Mouse (Mus musculus) heart, postnatal 14 days (tissue): Measurements from ENCODE around the gene P4ha2. TPM values are rescaled to one million over a fixed set of nuclear protein-coding genes. Genes with fewer than 3 reads are reported as not detected.

ENCODE experiments used
- DNase-seq, 2 experiments: peaks; one replicate each; pipeline ENCODE4 v3.0.0; 2021 to 2022
- intact Hi-C: fragments of 180-260 bp; cut with DNase I; formaldehyde crosslinking; loops from one replicate; pipeline ENCODE4 v1.15.1; 2025
- total RNA-seq, 2 experiments: library from RNA; stranded (reverse); gene quantifications; 2 replicates each; pipeline ENCODE4 v1.2.3; 2021

The P4ha2 gene
- total RNA-seq, 2 experiments from 2014 or later, result 43.3 to 46.4 TPM

DNA sequence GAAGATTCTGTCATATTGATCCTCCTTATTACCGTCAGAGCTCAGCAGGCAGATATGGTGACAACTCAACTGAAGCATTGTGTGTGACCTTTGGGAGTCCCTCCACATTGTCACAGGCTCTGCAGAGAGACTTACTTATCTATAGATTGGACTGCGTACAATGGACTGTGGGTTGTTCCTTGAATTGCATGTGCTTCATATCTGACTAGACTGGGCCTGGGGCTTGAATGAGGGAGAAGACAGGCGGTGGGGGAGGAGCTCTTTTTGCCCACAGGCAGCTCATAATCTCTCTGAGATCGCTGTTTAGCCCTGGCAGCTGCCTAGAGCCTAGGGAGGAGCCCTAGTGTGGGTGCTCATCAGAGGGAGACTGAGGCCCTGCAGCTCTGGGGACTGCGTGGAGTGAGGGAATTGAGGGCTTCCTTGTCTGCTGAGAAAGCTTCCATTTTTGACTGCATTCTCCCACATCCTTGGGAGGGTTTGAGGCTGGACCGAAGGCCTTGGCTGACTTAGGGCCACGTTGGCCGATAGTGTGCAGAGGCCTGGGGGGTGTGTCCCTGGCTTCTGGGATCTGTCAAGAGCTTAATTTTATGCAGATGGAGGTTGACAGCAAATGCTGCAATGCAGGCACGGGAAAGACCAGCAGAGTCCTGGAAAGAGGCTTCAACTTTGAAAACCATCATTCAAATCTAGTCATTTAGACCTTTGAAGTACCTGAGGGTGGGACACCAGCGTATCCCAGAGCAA lies 3.0 kb downstream of the P4ha2 start:
- DNase-seq, result peak in 1 of 2 experiments; percentile 53
- intact Hi-C loops, result no loop called here

DNA sequence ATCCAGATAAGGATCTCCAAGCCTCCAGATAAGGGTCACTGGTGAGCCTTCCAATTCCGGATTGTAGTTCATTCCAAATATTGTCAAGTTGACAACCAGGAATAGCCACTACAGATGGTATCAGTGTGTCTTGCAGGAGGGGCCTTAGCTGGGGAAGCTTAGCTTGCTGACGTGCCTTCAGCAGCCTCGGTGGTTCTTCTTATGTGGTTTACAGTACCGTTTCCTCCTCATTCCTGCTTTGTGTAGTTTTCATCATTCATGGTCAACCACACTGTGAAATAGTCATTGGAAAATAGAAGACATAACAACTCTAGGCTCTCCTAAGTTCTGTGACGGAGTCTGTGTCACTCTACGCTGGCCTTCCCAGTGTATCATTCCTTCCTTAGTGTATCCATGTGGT lies 5.1 kb downstream of the P4ha2 start:
- intact Hi-C loops, result no loop called here
- no peak for DNase-seq

DNA sequence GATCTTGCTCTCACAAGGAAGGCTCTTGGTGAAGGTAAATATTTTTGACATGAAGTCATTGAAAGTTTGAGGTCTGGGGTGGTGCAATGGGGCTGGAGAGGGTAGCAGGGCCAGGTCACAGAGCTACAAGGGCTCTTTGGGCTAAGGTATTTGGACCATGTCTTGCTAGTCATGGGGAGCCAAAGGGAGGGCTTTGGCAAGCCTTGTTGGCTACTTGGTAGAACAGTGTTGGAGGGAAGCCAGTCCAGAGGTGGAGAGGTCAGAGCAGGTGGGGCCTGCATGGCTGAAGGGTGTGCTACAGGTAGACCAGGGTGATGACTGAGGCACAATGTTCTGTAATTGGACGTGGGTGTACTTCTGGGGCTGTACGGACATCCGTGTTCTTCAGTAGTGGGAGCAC lies 6.8 kb downstream of the P4ha2 start:
- DNase-seq, result peak in 1 of 2 experiments; percentile 44
- intact Hi-C loops, result no loop called here

DNA sequence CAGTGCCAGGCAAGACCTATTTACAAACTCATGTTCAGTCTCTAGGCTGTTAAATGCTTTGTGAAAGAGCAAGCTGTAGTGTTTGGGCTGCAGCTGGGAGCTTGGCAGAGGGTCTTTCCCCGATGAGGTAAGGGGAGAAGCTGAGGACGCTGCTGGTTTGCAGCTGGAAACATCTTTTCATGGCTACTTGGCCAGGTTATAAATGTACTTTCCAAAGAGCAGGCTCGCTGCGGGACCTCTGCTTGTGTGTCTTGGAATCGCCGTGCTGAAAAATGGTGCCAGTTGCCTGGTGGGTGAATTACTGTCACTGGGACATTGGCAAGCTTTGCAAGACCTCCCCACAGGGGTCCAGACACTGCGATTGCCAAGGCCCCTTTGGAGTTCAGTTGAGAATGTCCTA lies 7.3 kb downstream of the P4ha2 start:
- DNase-seq, result peak; percentile 49 to 61

DNA sequence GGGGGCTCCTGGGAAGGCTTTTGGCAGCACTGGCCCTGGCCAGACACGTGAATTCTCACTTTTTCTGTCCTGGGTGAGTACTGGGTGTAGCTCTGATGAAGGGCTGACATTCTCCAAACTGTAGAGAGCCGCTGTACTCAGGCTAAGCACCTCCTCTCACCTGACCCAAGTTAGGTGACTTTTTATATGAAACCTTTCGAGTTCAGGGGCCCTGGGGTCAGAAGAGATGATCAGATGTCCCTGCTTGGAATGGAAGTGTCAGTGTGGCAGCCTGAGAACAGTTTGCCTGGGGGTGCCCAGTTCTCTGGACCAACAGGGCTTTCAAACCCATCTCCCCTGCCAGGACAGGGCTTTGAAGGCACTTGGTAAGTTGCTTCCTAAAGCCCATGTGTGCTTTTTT lies 8.2 kb downstream of the P4ha2 start:
- intact Hi-C loops, result no loop called here
- no peak for DNase-seq

More for the DNA sequence above, 7.3 kb downstream of the P4ha2 start:
- intact Hi-C loops, result no loop called here

DNA sequence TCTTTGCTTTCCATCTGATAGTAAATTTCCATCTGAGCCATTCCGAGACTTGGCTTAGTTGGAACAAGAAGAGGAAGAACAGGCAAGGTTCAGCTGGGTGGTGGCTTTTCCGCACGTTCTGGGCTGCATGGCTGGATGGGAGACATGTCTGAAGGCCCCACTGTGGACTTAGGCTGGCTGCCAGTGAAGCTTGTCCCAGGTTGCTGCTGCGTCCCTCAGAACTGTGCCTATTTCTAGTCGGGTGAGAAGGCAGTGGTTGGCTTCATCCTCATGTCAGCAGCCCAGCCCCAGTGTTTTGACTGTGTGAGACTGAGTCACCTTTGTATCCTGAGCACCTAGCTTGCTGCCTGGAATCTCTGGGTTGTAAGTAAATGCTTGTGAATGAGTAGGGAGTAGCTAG lies 9.0 kb downstream of the P4ha2 start:
- DNase-seq, result peak; percentile 58 to 64

DNA sequence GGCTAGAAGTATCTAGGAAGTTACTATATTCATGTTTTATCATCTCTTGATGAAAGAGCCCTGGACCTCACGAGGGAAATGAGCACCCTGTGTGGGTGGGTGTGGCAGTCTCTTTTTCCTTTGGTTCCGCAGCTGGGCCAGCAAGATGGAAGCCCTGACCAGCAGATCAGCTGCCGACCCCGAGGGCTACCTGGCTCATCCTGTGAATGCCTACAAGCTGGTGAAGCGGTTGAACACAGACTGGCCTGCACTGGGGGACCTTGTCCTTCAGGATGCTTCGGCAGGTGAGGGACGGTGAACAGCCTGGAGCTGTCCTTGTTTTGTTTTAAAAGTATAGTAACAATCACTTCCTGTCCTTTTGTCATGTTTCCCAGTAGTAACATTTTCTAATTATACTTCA lies 11.4 kb downstream of the P4ha2 start:
- no peak for DNase-seq
- intact Hi-C loops, result no loop called here

More for the DNA sequence above, 9.0 kb downstream of the P4ha2 start:
- intact Hi-C loops, result no loop called here

DNA sequence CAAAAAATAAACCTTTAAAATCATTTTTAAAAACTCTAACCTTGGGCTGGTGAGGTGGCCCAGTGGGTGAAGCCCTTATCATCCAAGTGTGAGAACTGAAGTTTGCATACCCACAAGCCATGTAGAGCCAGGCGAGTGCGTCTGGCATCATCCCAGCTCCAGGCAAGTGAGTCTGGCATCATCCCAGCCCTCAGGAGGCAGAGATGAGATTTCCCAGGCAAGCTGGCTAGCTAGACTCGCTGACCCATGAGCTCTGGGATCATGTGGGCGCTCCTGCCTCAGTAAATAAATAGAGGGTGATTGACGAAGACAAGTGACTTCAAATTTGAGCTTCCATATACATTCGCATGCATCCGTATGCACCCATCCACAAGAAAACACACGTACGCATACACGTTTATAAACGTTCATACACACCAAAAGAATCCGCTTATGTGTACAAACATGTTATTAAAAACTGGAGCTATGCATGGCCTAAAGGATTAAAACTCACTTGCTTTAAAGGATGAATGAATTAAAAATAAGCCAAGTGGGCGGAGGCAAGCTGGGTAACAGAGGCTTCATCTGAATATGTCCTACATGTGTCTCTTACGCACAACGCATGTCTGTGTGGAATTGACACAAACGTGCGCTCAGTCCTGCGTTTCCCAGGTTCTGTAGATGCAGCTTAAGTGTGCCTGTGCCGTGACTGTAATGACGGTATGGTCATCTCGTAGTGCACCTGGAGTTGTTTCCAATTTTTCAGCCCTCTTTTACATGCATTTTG lies 12.3 kb downstream of the P4ha2 start:
- peak; percentile 67 to 82 for DNase-seq
- intact Hi-C loops, result no loop called here

DNA sequence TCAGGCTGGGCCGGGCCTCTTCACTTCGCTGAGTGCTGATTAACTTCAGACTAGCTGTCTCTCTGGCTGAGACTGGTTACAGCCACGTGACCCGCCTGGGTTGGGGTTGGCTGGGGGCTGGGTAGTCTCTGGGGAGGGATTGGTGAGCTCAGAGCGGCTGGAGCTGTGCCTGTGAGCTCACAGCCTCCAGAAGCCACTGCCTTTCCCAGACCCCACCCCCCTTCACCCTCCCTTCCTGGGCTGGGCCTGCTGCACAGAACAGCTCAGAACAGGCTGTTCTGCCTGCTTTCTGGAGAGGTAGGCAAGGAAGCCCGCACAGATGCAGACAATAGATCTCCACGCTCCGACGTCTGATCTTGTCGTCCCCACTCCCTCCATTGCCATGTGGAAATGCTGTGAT lies 13.0 kb downstream of the P4ha2 start:
- intact Hi-C loops, result no loop called here
- DNase-seq, result peak; percentile 95

DNA sequence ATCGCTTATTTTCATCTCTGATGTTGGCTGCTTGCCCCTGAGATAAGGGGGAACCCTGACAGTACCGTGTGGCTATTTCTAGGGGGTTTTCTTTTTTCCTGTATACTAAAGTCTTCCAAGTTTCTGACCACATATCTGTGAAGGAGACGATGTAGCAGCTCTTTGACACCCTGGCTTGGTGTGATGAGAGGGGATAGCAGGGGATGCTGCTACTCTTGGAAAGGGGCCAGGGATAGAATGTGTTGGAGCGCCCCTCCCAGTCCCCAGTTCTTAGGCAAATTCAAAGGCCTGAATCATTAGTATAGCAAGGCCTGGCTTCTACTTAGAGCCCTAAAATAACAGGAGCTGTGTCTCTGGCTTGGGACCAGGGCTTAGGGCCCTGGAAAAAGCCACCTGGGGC lies 13.5 kb downstream of the P4ha2 start:
- intact Hi-C loops, result no loop called here
- peak in 1 of 2 experiments; percentile 45 for DNase-seq

DNA sequence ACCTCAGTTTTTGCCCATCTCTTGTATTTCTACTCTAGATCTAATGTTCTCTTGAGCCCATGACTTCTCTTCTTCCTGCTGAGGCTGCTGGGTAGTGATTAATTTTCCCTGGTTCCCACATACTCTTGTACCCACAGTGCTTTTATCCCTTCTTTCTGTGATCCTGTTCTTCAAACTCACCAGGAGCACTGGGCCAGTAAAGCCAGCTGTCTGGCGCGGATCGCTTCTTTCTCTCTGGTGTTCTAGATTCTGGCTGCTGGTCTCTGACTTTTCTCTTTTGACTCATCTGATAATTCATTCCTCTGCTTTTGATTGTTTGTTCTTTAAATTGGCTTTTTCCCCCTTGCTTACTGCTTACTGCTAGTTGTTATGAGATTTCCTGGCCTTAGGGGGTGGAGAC lies 14.9 kb downstream of the P4ha2 start:
- no peak for DNase-seq
- intact Hi-C loops, result no loop called here

DNA sequence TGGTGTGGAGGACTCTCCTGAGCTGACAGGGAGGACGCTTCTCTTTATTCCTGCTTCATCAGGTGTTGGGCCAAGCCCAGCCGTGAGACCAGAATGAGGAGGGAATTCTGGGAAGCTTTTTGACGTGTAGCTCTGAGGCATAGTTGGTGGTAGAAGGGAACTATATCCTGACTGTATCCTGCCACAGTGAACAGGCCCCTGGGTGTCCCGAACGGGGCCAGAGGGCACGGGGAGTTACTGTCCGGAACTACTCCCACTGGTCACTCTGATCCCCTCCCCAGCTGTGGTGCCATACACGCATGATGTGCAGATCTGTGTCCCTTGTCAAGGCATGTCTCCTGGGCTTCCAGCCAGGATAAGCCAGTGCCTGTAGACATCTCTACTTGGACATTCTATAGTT lies 15.4 kb downstream of the P4ha2 start:
- intact Hi-C loops, result no loop called here
- no peak for DNase-seq

DNA sequence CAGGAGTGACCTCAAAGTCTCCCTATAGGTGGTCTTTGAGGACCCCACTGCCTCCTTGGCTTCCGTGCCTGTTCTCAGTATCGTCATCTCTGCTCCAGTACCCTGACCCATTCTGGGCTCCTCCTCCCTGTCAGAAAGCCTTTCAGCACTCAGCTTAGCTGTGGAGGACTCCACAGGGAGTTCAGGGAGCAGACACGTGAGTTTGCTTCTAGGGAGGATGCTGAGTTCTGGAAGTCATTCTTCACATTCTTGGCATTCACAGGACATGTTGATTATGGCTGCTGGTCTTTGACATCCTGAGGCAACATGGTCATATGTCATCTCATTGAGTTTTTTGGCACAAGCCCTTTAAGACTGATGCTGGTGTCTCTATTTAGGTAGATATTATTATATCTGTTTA lies 16.0 kb downstream of the P4ha2 start:
- intact Hi-C loops, result no loop called here

DNA sequence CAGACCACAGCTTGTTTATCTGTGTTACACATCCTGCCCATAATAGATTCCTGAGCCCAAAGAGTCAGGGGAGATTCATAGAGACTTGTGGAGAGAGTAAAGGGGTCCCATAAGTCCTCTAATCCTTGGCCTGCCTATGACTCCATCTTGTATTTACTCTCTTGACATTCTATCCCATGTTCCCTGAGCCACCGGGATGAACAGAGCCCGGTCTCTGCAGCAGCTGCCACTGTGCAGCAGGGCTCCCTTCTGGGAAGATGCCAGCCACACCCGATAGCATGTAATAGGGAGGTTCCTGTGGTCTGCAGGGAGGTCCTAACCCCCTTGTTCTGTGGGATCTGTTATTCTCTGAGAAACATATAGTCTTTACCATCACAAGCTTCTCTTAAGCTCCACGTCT lies 16.5 kb downstream of the P4ha2 start:
- intact Hi-C loops, result no loop called here
- DNase-seq, result no peak

More for the DNA sequence above, 16.0 kb downstream of the P4ha2 start:
- no peak for DNase-seq

DNA sequence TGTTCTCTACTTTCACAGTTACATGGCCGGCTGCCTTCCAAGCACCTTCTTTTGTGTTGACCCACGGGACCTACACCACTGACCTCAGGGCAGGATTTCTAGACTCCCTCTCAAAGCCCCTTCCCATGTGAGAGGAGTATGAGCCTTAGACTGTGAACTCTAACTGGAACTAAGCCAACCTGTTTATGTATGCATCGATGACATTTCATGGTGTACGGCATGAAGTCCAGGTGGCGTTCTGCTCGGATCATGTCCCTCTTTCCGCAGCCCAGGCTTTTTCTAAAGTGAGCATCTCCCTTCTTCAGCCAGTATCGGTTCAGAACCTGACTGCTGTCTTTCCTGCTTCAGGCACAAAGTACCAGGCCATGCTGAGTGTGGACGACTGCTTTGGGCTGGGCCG lies 17.2 kb downstream of the P4ha2 start:
- intact Hi-C loops, result no loop called here
- no peak for DNase-seq

DNA sequence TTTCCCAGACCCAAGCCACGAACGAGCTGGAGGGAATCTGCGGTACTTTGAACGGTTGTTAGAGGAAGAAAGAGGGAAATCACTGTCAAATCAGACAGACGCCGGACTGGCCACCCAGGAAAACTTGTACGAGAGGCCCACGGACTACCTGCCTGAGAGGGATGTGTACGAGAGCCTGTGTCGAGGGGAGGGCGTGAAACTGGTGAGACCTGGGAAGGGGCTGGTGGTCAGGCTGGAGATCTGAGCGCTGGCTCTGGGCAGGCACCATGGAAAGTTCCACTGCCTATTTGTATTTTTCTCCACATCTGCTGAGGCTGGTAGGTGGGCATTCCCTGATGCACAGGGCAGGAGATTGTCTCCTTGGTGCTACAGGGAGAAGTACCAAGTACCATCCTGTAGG lies 19.2 kb downstream of the P4ha2 start:
- no peak for DNase-seq
- intact Hi-C loops, result no loop called here

DNA sequence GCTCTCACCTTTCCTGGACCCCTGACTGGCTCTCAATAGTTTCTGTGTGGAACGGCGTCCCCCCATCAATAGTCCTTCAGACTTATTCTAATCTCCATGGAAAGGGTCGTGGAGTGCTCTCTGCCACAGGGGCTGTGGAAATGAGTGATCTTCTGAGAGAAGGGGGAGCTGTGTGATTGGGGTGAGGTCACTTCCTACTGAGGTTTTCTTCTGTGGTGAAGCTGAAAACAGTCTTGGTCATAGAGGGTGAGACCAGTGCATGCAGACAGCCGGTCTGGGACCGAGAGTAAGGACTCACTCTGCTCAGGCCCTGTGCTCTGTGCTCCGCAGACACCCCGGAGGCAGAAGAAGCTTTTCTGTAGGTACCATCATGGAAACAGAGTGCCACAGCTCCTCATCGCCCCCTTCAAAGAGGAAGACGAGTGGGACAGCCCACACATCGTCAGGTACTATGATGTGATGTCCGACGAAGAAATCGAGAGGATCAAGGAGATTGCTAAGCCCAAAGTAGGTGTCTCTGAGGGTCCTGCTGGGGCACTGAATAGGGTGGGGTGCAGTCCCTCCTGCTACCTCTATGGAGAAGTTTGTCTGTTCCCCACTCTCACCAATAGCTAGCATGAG lies 20.0 kb downstream of the P4ha2 start:
- no peak for DNase-seq
- intact Hi-C loops, result no loop called here

DNA sequence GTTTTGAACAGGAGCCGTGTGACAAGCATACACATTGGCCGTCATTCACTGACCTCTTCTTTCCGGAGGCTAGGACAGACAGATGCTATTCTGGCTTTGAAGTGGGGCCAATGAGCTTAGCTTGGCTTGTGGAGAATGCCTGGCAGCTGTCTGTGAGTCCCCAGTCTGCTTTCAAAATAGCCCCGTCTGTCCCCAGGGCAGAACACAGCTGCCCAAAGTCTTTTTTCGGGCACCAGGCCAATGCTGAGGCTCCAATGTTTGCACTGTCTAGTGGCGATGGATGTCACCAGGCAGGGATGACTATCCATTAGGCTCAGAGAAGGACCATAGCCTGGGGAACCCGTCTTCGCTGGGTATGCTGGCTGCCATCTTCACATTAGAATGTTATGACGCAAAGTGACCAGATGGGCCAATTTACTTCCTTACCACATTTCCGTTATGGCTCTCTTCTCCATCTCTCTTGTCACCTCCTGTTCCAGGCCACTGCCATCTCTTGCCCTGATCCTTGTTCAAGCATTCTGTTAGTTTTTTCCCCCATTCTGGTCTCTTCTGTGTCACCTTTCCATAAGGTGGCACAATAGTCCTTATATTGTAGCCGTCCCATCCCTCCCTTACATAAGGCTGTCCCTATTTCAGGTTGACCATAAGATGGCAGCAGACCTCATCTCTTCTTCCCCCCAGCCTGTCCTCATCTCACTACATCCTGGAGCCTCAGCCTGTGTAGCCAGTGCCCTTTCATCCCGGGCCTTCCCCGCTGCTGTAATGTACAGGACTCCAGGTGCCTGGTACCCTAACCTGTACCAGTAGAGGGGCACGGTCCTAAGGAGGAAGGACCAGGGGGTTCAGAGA lies 22.7 kb downstream of the P4ha2 start:
- intact Hi-C loops, result no loop called here
- peak; percentile 80 to 85 for DNase-seq

DNA sequence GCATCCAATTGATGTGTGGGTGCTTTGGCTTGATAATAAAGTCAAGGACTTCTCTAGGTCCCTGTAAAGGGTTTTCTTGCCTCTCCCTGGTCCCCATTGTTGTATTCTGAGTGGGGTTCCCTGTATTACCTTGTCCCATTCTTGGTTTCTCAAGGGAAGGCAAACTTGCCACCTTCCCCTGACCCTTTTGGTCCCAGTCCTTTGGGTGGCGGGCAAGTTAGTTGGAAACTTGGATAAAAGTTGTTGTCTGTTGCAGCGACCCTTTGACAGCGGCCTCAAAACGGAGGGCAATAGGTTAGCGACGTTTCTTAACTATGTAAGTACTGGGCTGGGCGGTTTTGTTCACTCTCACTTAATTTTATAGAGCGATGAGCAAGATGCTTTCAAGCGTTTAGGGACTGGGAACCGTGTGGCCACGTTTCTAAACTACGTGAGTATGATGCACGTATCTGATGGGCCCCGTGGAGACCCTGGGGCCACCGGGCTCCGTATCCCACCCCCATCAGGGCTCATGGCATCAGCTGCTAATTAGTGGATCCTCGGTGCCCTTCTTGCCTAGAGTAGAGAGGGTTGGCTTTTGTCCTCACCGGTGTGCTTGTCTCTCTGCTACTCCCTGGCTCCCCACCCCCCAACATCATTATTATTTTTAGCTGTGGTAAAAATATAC lies 26.2 kb downstream of the P4ha2 start:
- no peak for DNase-seq
- intact Hi-C loops, result no loop called here
